Mouse (Mus musculus): Measurements from ENCODE around the gene Mpdu1.
A peak's percentile ranks its signal among the peaks of the same experiment; 100 is the strongest.

The Mpdu1 gene

GRCm38 (mm10) chr11:69689891-69690290 is 27.4 kb upstream of the Mpdu1 start:
- no peak for DNase-seq (ENCODE audit: low spot score)

GRCm38 (mm10) chr11:69687061-69687460 is 24.6 kb upstream of the Mpdu1 start:
- DNase-seq (ENCODE audit: low spot score), result no peak

GRCm38 (mm10) chr11:69686377-69686776 is 23.9 kb upstream of the Mpdu1 start:
- DNase-seq (ENCODE audit: low spot score), result no peak

- no peak for DNase-seq (ENCODE audit: low spot score)
Observed at GRCm38 (mm10) chr11:69685526-69686148, 23.2 kb upstream of the Mpdu1 start, which contains the start of gene Tnfsf13. Gene Tnfsf13, minus strand, starts transcription at chr11:69685784.

- no peak for DNase-seq (ENCODE audit: low spot score)
Observed at GRCm38 (mm10) chr11:69684936-69685335, 22.5 kb upstream of the Mpdu1 start.

- no peak for DNase-seq (ENCODE audit: low spot score)
Observed at GRCm38 (mm10) chr11:69684128-69684745, 21.8 kb upstream of the Mpdu1 start.

GRCm38 (mm10) chr11:69683576-69683975 is 21.1 kb upstream of the Mpdu1 start:
- no peak for DNase-seq (ENCODE audit: low spot score)

GRCm38 (mm10) chr11:69682840-69683533 is 20.5 kb upstream of the Mpdu1 start:
- peak; percentile 92 for DNase-seq (ENCODE audit: low spot score)

GRCm38 (mm10) chr11:69682209-69682839 is 19.9 kb upstream of the Mpdu1 start:
- DNase-seq (ENCODE audit: low spot score), result no peak

GRCm38 (mm10) chr11:69681314-69682208 is 19.1 kb upstream of the Mpdu1 start, which contains the start of gene Senp3:
Gene Senp3, minus strand, starts transcription at chr11:69682084.
- peak; percentile 79 for DNase-seq (ENCODE audit: low spot score)

- no peak for DNase-seq (ENCODE audit: low spot score)
Observed at GRCm38 (mm10) chr11:69680136-69680855, 17.9 kb upstream of the Mpdu1 start.

GRCm38 (mm10) chr11:69679144-69679543 is 16.7 kb upstream of the Mpdu1 start:
- no peak for DNase-seq (ENCODE audit: low spot score)

GRCm38 (mm10) chr11:69672211-69672706 is 9.8 kb upstream of the Mpdu1 start, which contains the start of gene Eif4a1:
Gene Eif4a1, minus strand, starts transcription at chr11:69672423.
- peak; percentile 100 for DNase-seq (ENCODE audit: low spot score)

GRCm38 (mm10) chr11:69671726-69672124 is 9.3 kb upstream of the Mpdu1 start:
- DNase-seq (ENCODE audit: low spot score), result no peak

- peak; percentile 90 for DNase-seq (ENCODE audit: low spot score)
Observed at GRCm38 (mm10) chr11:69670786-69671725, 8.6 kb upstream of the Mpdu1 start.

- DNase-seq (ENCODE audit: low spot score), result no peak
Observed at GRCm38 (mm10) chr11:69666665-69667005, 4.2 kb upstream of the Mpdu1 start.

GRCm38 (mm10) chr11:69665961-69666664 is 3.7 kb upstream of the Mpdu1 start, which contains the start of gene Cd68:
Gene Cd68, minus strand, starts transcription at chr11:69666153.
- DNase-seq (ENCODE audit: low spot score), result no peak

GRCm38 (mm10) chr11:69665457-69665960 is 3.1 kb upstream of the Mpdu1 start:
- no peak for DNase-seq (ENCODE audit: low spot score)

- no peak for DNase-seq (ENCODE audit: low spot score)
Observed at GRCm38 (mm10) chr11:69664841-69665240, 2.4 kb upstream of the Mpdu1 start.

All from layer of hippocampus, adult 9-10 months (tissue).